Mouse (Mus musculus): ENCODE measurements around the gene Ntan1. TPM values are rescaled to one million over a fixed set of nuclear protein-coding genes. Genes with fewer than 3 reads are reported as not detected.

Ntan1 gene
- polyA plus RNA-seq, 1 experiment = 39.4 TPM

DNA sequence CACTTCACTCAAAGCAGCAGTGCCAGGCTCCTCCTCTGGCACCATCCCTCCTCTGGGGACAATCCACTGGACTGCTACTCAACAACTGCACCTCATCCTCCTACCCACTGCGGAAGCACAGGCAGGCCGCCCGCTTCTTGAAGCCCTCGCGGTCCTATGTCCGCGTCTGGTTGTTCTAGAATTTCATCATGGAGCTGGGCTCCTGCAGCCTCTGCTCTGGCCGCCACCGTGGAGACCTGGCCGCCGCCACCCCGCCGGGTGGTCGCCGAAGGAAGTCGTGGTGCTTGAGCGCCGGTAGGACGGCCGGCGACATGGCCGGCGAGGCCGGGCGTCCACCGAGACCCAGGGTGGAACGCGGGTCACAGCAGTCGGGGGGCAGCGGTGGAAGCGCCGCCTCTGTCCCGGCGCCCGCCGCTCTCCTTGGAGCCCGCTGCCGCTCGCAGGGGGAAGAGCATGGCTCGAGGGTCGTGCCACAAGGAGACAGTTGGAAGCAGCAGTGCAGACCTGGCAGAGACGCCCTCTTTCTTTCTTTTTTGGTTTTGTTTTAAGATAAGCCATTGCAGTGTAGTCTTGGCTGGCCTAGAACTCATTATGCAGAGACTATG is 49.4 kb downstream of the Ntan1 start:
- H3K36me3 ChIP-seq (ENCODE audit: control insufficient read depth, insufficient read depth) = peaks cover 30% of the 10 kb centered on the region
- H3ac ChIP-seq (ENCODE audit: control insufficient read depth, insufficient read length, low read depth) = no peak overlapping the region
- TF ChIP-seq FOSL1 (IDR thresholded peaks at IDR 0.05; ENCODE audit: insufficient read depth, low read length, poor library complexity, severe bottlenecking) (no peak), USF1 (IDR thresholded peaks at IDR 0.05; ENCODE audit: low read depth) (no peak), MYOG (IDR thresholded peaks at IDR 0.05; ENCODE audit: control insufficient read depth, extremely low read depth, insufficient read length) (no peak), MAX (IDR thresholded peaks at IDR 0.05) (no peak)
- no peak overlapping the region for H3K4me3 ChIP-seq (ENCODE audit: insufficient read depth, poor library complexity, severe bottlenecking)
- H3K79me2 ChIP-seq (ENCODE audit: control insufficient read depth, insufficient read depth) = no peaks in the 10 kb centered on the region
- no peaks in the 10 kb centered on the region for H3K79me3 ChIP-seq (ENCODE audit: low read depth)
- no peaks in the 10 kb centered on the region for H3K27me3 ChIP-seq (ENCODE audit: control insufficient read depth, insufficient read depth, insufficient read length)

DNA sequence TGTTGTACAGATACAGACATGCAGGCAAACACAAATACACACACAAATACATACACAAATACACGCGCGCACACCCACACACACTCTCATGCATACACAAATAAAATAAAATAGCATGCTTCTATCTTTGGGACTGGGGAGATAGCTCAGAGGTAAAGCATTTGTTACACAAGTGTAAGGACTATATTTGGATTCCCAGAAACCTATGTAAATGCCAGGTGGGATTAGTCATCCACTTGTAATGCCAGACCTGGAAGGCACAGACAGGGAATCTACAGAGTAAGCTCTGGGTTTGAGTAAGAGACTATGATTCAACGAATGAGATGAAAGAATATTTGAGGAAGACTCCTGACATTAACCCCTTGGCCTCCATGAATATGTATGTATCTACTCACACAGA is 56.8 kb downstream of the Ntan1 start:
- TF ChIP-seq MYOG (IDR thresholded peaks at IDR 0.05; ENCODE audit: control insufficient read depth, extremely low read depth, insufficient read length) (no peak), FOSL1 (IDR thresholded peaks at IDR 0.05; ENCODE audit: insufficient read depth, low read length, poor library complexity, severe bottlenecking) (no peak), USF1 (IDR thresholded peaks at IDR 0.05; ENCODE audit: low read depth) (no peak), CTCF (IDR thresholded peaks at IDR 0.05; ENCODE audit: control insufficient read depth, insufficient read depth, insufficient read length) (no peak), MYOD1 (IDR thresholded peaks at IDR 0.05; ENCODE audit: control insufficient read depth, insufficient read length, low read depth) (no peak), MAX (IDR thresholded peaks at IDR 0.05) (no peak), CEBPB (IDR thresholded peaks at IDR 0.05; ENCODE audit: low read depth) (no peak)
- Histone ChIP-seq H3K27me3 (ENCODE audit: control insufficient read depth, insufficient read depth, insufficient read length) (no peaks in the 10 kb centered on the region), H3K79me2 (ENCODE audit: control insufficient read depth, insufficient read depth) (no peaks in the 10 kb centered on the region), H3ac (ENCODE audit: control insufficient read depth, insufficient read length, low read depth) (no peak overlapping the region), H3K4me3 (ENCODE audit: insufficient read depth, poor library complexity, severe bottlenecking) (no peak overlapping the region), H3K79me3 (ENCODE audit: low read depth) (no peaks in the 10 kb centered on the region), H3K36me3 (ENCODE audit: control insufficient read depth, insufficient read depth) (peaks cover 29% of the 10 kb centered on the region)

DNA sequence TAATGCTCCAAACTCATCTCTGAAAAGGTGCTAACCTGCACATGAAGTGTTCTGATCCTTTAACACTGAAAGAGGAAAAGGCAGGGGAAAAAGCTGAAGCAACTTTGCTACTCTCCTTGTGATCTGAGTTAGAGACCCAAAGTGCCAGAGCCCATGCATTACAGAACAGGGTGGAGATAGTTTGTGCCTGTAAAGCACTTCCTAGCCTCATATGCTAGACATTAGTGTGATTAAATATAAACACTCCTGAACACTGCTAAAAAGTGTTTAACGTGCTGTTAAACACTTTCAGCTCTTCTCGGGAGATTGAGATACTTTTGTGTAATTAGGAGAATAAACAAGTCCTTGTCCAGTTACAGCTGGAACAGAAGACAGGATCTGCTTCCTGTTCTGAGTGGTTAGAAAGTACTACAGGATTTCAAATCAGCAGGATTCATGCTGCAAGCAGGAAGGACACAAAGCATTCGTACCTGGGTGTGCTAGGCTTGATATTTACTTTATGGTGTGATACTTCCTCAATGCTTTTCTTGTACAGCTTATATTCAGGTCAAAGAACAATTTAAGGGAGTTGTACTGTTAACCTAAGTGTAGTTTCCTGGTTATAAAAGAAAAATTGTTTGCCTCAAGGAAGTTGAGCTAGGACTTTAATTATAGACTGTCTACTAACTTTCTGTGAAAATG is 64.6 kb downstream of the Ntan1 start:
- TF ChIP-seq USF1 (IDR thresholded peaks at IDR 0.05; ENCODE audit: low read depth) = no peak
- no peak for TF ChIP-seq FOSL1 (IDR thresholded peaks at IDR 0.05; ENCODE audit: insufficient read depth, low read length, poor library complexity, severe bottlenecking)
- TF ChIP-seq CTCF (IDR thresholded peaks at IDR 0.05; ENCODE audit: control insufficient read depth, insufficient read depth, insufficient read length) = no peak
- no peak for TF ChIP-seq MYOG (IDR thresholded peaks at IDR 0.05; ENCODE audit: control insufficient read depth, extremely low read depth, insufficient read length)
- no peak for TF ChIP-seq MYOD1 (IDR thresholded peaks at IDR 0.05; ENCODE audit: control insufficient read depth, insufficient read length, low read depth)
- no peak for TF ChIP-seq CEBPB (IDR thresholded peaks at IDR 0.05; ENCODE audit: low read depth)
- TF ChIP-seq MAX (IDR thresholded peaks at IDR 0.05) = no peak
- Histone ChIP-seq H3K79me2 (ENCODE audit: control insufficient read depth, insufficient read depth) (peaks cover 26% of the 10 kb centered on the region), H3ac (ENCODE audit: control insufficient read depth, insufficient read length, low read depth) (no peak overlapping the region), H3K79me3 (ENCODE audit: low read depth) (peaks cover 11% of the 10 kb centered on the region), H3K4me3 (ENCODE audit: insufficient read depth, poor library complexity, severe bottlenecking) (no peak overlapping the region), H3K36me3 (ENCODE audit: control insufficient read depth, insufficient read depth) (peaks cover 34% of the 10 kb centered on the region), H3K27me3 (ENCODE audit: control insufficient read depth, insufficient read depth, insufficient read length) (no peaks in the 10 kb centered on the region)

Small RNAs within 50 kb of the gene (microRNA-seq; reads per million reads assigned to microRNA genes)
- not detected for gene Gm27734 (ENCODE audit: borderline microRNAs expressed)

Other genes with a start within 250 kb of the Ntan1 start
- 15.8 TPM for gene Parn, start 150.7 kb upstream of the Ntan1 start, polyA plus RNA-seq (2012; fragmentation: generic; extraction: Trizol)
- gene Bfar, start 147.0 kb upstream of the Ntan1 start, polyA plus RNA-seq (2012; fragmentation: generic; extraction: Trizol) = 5.7 TPM
- gene 3110001I22Rik, start 146.9 kb upstream of the Ntan1 start, polyA plus RNA-seq (2012; fragmentation: generic; extraction: Trizol) = 2.0 TPM
- not detected for gene Pla2g10, start 87.9 kb upstream of the Ntan1 start, polyA plus RNA-seq (2012; fragmentation: generic; extraction: Trizol)
- gene Rrn3, start 38.1 kb upstream of the Ntan1 start, polyA plus RNA-seq (2012; fragmentation: generic; extraction: Trizol) = 44.3 TPM
- 36.0 TPM for gene Pdxdc1, start 84.3 kb downstream of the Ntan1 start, polyA plus RNA-seq (2012; fragmentation: generic; extraction: Trizol)
- gene Mpv17l, start 84.3 kb downstream of the Ntan1 start, polyA plus RNA-seq (2012; fragmentation: generic; extraction: Trizol) = 0.51 TPM
- gene 2900011O08Rik, start 167.8 kb downstream of the Ntan1 start, polyA plus RNA-seq (2012; fragmentation: generic; extraction: Trizol) = 0.02 TPM
- gene Ifitm7, start 168.0 kb downstream of the Ntan1 start, polyA plus RNA-seq (2012; fragmentation: generic; extraction: Trizol) = not detected